Mouse (Mus musculus) Muller cell, postnatal 12 days (primary cell): ENCODE measurements at regions not wholly inside any gene's neighbourhood (a gene's known extent, or its start where the extent isn't known, plus 50 kb on each side); places are given as distances from the start of the nearest gene placed in this dataset.
A peak's percentile ranks its signal among the peaks of the same experiment; 100 is the strongest.

Source experiments
- DNase-seq: peaks from one replicate; pipeline ENCODE4 v3.0.0-alpha.2; 2015; ENCODE audit errors: inconsistent ontology term

- DNase-seq = no peak
Measured at GRCm38 (mm10) chr10:111694227-111695200, 188.4 kb downstream of the Phlda1 start.

- no peak for DNase-seq
Measured at GRCm38 (mm10) chr10:111695918-111696760, 190.1 kb downstream of the Phlda1 start.

GRCm38 (mm10) chr10:111696987-111697386 lies 190.9 kb downstream of the Phlda1 start:
- DNase-seq = no peak

- DNase-seq = no peak
Measured at GRCm38 (mm10) chr10:111699557-111700508, 193.7 kb downstream of the Phlda1 start.

GRCm38 (mm10) chr10:111700570-111700969 lies 194.5 kb downstream of the Phlda1 start:
- no peak for DNase-seq

- no peak for DNase-seq
Measured at GRCm38 (mm10) chr10:111701138-111701537, 195.1 kb downstream of the Phlda1 start.

GRCm38 (mm10) chr10:111702435-111702834 lies 196.3 kb downstream of the Phlda1 start:
- no peak for DNase-seq

- DNase-seq = no peak
Measured at GRCm38 (mm10) chr10:111703447-111703846, 197.4 kb downstream of the Phlda1 start.

GRCm38 (mm10) chr10:111711519-111712113 lies 205.5 kb downstream of the Phlda1 start:
- DNase-seq = no peak

- DNase-seq = no peak
Measured at GRCm38 (mm10) chr10:111712991-111713390, 206.9 kb downstream of the Phlda1 start.

GRCm38 (mm10) chr10:111713676-111714075 lies 207.6 kb downstream of the Phlda1 start:
- no peak for DNase-seq

GRCm38 (mm10) chr10:111715172-111715571 lies 209.1 kb downstream of the Phlda1 start:
- DNase-seq = no peak

- DNase-seq = peak; percentile 94
Measured at GRCm38 (mm10) chr10:111719632-111720031, 213.5 kb downstream of the Phlda1 start.

- no peak for DNase-seq
Measured at GRCm38 (mm10) chr10:111721068-111721467, 215.0 kb downstream of the Phlda1 start.

- no peak for DNase-seq
Measured at GRCm38 (mm10) chr10:111723885-111724284, 217.8 kb downstream of the Phlda1 start.

GRCm38 (mm10) chr10:111724574-111725414 lies 218.7 kb downstream of the Phlda1 start:
- no peak for DNase-seq

- no peak for DNase-seq
Measured at GRCm38 (mm10) chr10:111736026-111736425, 229.9 kb downstream of the Phlda1 start.

- DNase-seq = no peak
Measured at GRCm38 (mm10) chr10:111739471-111740138, 232.9 kb upstream of the Krr1 start.

- no peak for DNase-seq
Measured at GRCm38 (mm10) chr10:111740586-111741265, 231.7 kb upstream of the Krr1 start.
